Mouse (Mus musculus) adrenal gland, adult (tissue): ENCODE data around the gene Slc12a5.

Source experiments
- DNase-seq, 2 experiments: peaks; one replicate each; pipeline ENCODE4 v3.0.0; 2022 to 2023; ENCODE audit warnings: low spot score in 1 of 2; ENCODE audit not compliant: inconsistent age in 2 of 2

Gene Slc12a5

GRCm38 (mm10) chr2:164960716-164961441, at the start of gene Slc12a5:
TSS of gene Slc12a5 (plus strand) at chr2:164960802.
- peak; percentile 75 to 89 for DNase-seq

- DNase-seq: peak; percentile 96 to 99
Measured at GRCm38 (mm10) chr2:164911086-164912048, 49.2 kb upstream of the Slc12a5 start, which contains the start of gene Zfp335. TSS of gene Zfp335 (minus strand) at chr2:164911757.

- peak in 1 of 2 experiments; percentile 75 for DNase-seq
Measured at GRCm38 (mm10) chr2:164912151-164912550, 48.5 kb upstream of the Slc12a5 start.

GRCm38 (mm10) chr2:164912749-164913427, 47.7 kb upstream of the Slc12a5 start:
- DNase-seq: no peak

GRCm38 (mm10) chr2:164913428-164913786, 47.2 kb upstream of the Slc12a5 start:
- DNase-seq: peak in 1 of 2 experiments; percentile 66

GRCm38 (mm10) chr2:164916820-164917219, 43.8 kb upstream of the Slc12a5 start:
- no peak for DNase-seq

- DNase-seq: no peak
Measured at GRCm38 (mm10) chr2:164917371-164917770, 43.2 kb upstream of the Slc12a5 start.

GRCm38 (mm10) chr2:164918325-164918724, 42.3 kb upstream of the Slc12a5 start:
- DNase-seq: no peak

- no peak for DNase-seq
Measured at GRCm38 (mm10) chr2:164921984-164922383, 38.6 kb upstream of the Slc12a5 start.

GRCm38 (mm10) chr2:164923291-164923690, 37.3 kb upstream of the Slc12a5 start:
- peak; percentile 65 to 82 for DNase-seq

- DNase-seq: peak; percentile 92 to 98
Measured at GRCm38 (mm10) chr2:164924100-164924857, 36.3 kb upstream of the Slc12a5 start.

GRCm38 (mm10) chr2:164930706-164931581, 29.7 kb upstream of the Slc12a5 start:
- DNase-seq: peak; percentile 66 to 77

GRCm38 (mm10) chr2:164933534-164933933, 27.1 kb upstream of the Slc12a5 start:
- DNase-seq: no peak

- no peak for DNase-seq
Measured at GRCm38 (mm10) chr2:164935991-164936390, 24.6 kb upstream of the Slc12a5 start.

GRCm38 (mm10) chr2:164938146-164939091, 22.2 kb upstream of the Slc12a5 start:
- DNase-seq: peak; percentile 49 to 67

- no peak for DNase-seq
Measured at GRCm38 (mm10) chr2:164939106-164939505, 21.5 kb upstream of the Slc12a5 start.

- DNase-seq: no peak
Measured at GRCm38 (mm10) chr2:164940140-164940830, 20.3 kb upstream of the Slc12a5 start, which contains the start of gene Mmp9. TSS of gene Mmp9 (plus strand) at chr2:164940780.
